Mouse (Mus musculus): ENCODE data around the gene Gucy2c. TPM values are rescaled to one million over a fixed set of nuclear protein-coding genes. Genes with fewer than 3 reads are reported as not detected.

Gene Gucy2c
- total and polyA plus RNA-seq, 2 experiments from 2014 or later: 0.55 to 1.1 TPM

DNA sequence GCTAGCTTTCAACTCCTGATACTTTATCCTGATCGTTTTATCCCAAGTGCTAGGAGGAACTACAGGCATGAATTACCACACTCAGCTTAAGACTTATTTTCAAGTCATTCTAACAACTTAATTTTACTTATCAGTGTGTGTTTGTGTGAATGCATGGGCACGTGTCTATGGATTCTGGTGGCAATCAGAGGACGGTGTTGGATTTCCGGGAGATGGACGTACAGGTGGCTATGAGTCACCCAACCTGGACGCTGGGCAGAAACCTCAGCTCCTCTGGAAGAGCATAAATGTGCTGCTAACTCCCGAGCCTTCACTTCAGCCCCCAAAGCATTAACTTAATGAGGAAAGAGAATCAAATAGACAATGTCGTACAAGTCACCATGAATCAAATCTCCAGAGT is 43.4 kb upstream of the Gucy2c start:
- Histone ChIP-seq H3K9ac (replicated peaks; ENCODE audit: low read length, poor library complexity, severe bottlenecking) (no peak overlapping the region), H3K4me3 (ENCODE audit: low read depth, low read length) (no peak overlapping the region), H3K27me3 (ENCODE audit: insufficient read depth, low read length) (no peaks in the 10 kb centered on the region), H3K27ac (ENCODE audit: low read depth, low read length) (no peak overlapping the region), H3K9me3 (ENCODE audit: low read length) (no peaks in the 10 kb centered on the region), H3K4me1 (ENCODE audit: insufficient read depth, low read length) (peaks cover 4% of the 10 kb centered on the region; the same call in 1 of the 2 replicates), H3K4me2 (ENCODE audit: low read depth, low read length, poor library complexity, severe bottlenecking) (no peak overlapping the region), H3K36me3 (ENCODE audit: insufficient read depth, low read length) (peaks cover 41% of the 10 kb centered on the region)
- no peak for TF ChIP-seq CTCF (IDR thresholded peaks at IDR 0.05)
- ATAC-seq (ENCODE audit: low FRiP score): no peak
- WGBS: 95% methylated on average over 8 of the region's 8 CpGs
- DNase-seq (ENCODE audit: low spot score): no peak

- DNase-seq (ENCODE audit: low spot score) (no peak), ATAC-seq (ENCODE audit: low FRiP score) (no peak)
- no peak overlapping the region for H3K4me3 ChIP-seq (ENCODE audit: low read depth, low read length)
- H3K4me1 ChIP-seq (ENCODE audit: insufficient read depth, low read length): no peaks in the 10 kb centered on the region
- H3K27me3 ChIP-seq (ENCODE audit: insufficient read depth, low read length): no peaks in the 10 kb centered on the region
- no peak for TF ChIP-seq CTCF (IDR thresholded peaks at IDR 0.05)
- H3K4me2 ChIP-seq (ENCODE audit: low read depth, low read length, poor library complexity, severe bottlenecking): no peak overlapping the region
- H3K36me3 ChIP-seq (ENCODE audit: insufficient read depth, low read length): peaks cover 64% of the 10 kb centered on the region
- 94% methylated on average over 18 of the region's 18 CpGs for WGBS
- no peak overlapping the region for H3K27ac ChIP-seq (ENCODE audit: low read depth, low read length)
- H3K9ac ChIP-seq (replicated peaks; ENCODE audit: low read length, poor library complexity, severe bottlenecking): no peak overlapping the region
- H3K9me3 ChIP-seq (ENCODE audit: low read length): no peaks in the 10 kb centered on the region
These were observed 39.5 kb upstream of the Gucy2c start for GRCm38 (mm10) chr6:136821086-136821485.

- no peak overlapping the region for H3K27ac ChIP-seq (ENCODE audit: low read depth, low read length)
- H3K36me3 ChIP-seq (ENCODE audit: insufficient read depth, low read length): peaks cover 68% of the 10 kb centered on the region
- H3K4me1 ChIP-seq (ENCODE audit: insufficient read depth, low read length): no peaks in the 10 kb centered on the region
- no peak for ATAC-seq (ENCODE audit: low FRiP score)
- TF ChIP-seq CTCF (IDR thresholded peaks at IDR 0.05): no peak
- no peak overlapping the region for H3K9ac ChIP-seq (replicated peaks; ENCODE audit: low read length, poor library complexity, severe bottlenecking)
- H3K9me3 ChIP-seq (ENCODE audit: low read length): no peaks in the 10 kb centered on the region
- H3K4me3 ChIP-seq (ENCODE audit: low read depth, low read length): no peak overlapping the region
- no peaks in the 10 kb centered on the region for H3K27me3 ChIP-seq (ENCODE audit: insufficient read depth, low read length)
- WGBS: 96% methylated on average over 21 of the region's 21 CpGs
- DNase-seq (ENCODE audit: low spot score): no peak
- H3K4me2 ChIP-seq (ENCODE audit: low read depth, low read length, poor library complexity, severe bottlenecking): no peak overlapping the region
These were observed 38.8 kb upstream of the Gucy2c start for GRCm38 (mm10) chr6:136820381-136820780.

- ATAC-seq (ENCODE audit: low FRiP score) (no peak), DNase-seq (ENCODE audit: low spot score) (no peak)
- Histone ChIP-seq H3K4me1 (ENCODE audit: insufficient read depth, low read length) (no peaks in the 10 kb centered on the region), H3K9me3 (ENCODE audit: low read length) (no peaks in the 10 kb centered on the region), H3K9ac (replicated peaks; ENCODE audit: low read length, poor library complexity, severe bottlenecking) (no peak overlapping the region), H3K4me3 (ENCODE audit: low read depth, low read length) (no peak overlapping the region), H3K4me2 (ENCODE audit: low read depth, low read length, poor library complexity, severe bottlenecking) (no peak overlapping the region), H3K27me3 (ENCODE audit: insufficient read depth, low read length) (no peaks in the 10 kb centered on the region), H3K36me3 (ENCODE audit: insufficient read depth, low read length) (peaks cover 76% of the 10 kb centered on the region), H3K27ac (ENCODE audit: low read depth, low read length) (no peak overlapping the region)
- 97% methylated on average over 3 of the region's 3 CpGs for WGBS
- no peak for TF ChIP-seq CTCF (IDR thresholded peaks at IDR 0.05)
These were observed 36.0 kb upstream of the Gucy2c start for GRCm38 (mm10) chr6:136817549-136817948.

- no peak overlapping the region for H3K4me2 ChIP-seq (ENCODE audit: low read depth, low read length, poor library complexity, severe bottlenecking)
- no peak overlapping the region for H3K4me3 ChIP-seq (ENCODE audit: low read depth, low read length)
- no peak for TF ChIP-seq CTCF (IDR thresholded peaks at IDR 0.05)
- H3K27ac ChIP-seq (ENCODE audit: low read depth, low read length): no peak overlapping the region
- peaks cover 76% of the 10 kb centered on the region for H3K36me3 ChIP-seq (ENCODE audit: insufficient read depth, low read length)
- WGBS: 94% methylated on average over 21 of the region's 21 CpGs
- no peak overlapping the region for H3K9ac ChIP-seq (replicated peaks; ENCODE audit: low read length, poor library complexity, severe bottlenecking)
- no peaks in the 10 kb centered on the region for H3K4me1 ChIP-seq (ENCODE audit: insufficient read depth, low read length)
- no peak for ATAC-seq (ENCODE audit: low FRiP score)
- no peaks in the 10 kb centered on the region for H3K27me3 ChIP-seq (ENCODE audit: insufficient read depth, low read length)
- no peaks in the 10 kb centered on the region for H3K9me3 ChIP-seq (ENCODE audit: low read length)
- DNase-seq (ENCODE audit: low spot score): no peak
These were observed 35.3 kb upstream of the Gucy2c start for GRCm38 (mm10) chr6:136816826-136817225.

- WGBS: 94% methylated on average over 7 of the region's 7 CpGs
- H3K9ac ChIP-seq (replicated peaks; ENCODE audit: low read length, poor library complexity, severe bottlenecking): no peak overlapping the region
- H3K4me1 ChIP-seq (ENCODE audit: insufficient read depth, low read length): no peaks in the 10 kb centered on the region
- H3K27ac ChIP-seq (ENCODE audit: low read depth, low read length): no peak overlapping the region
- no peaks in the 10 kb centered on the region for H3K27me3 ChIP-seq (ENCODE audit: insufficient read depth, low read length)
- H3K4me2 ChIP-seq (ENCODE audit: low read depth, low read length, poor library complexity, severe bottlenecking): no peak overlapping the region
- H3K4me3 ChIP-seq (ENCODE audit: low read depth, low read length): no peak overlapping the region
- no peak for ATAC-seq (ENCODE audit: low FRiP score)
- H3K36me3 ChIP-seq (ENCODE audit: insufficient read depth, low read length): peaks cover 64% of the 10 kb centered on the region
- DNase-seq (ENCODE audit: low spot score): no peak
- no peaks in the 10 kb centered on the region for H3K9me3 ChIP-seq (ENCODE audit: low read length)
- no peak for TF ChIP-seq CTCF (IDR thresholded peaks at IDR 0.05)
These were observed 33.8 kb upstream of the Gucy2c start for GRCm38 (mm10) chr6:136815381-136815780.

All from midbrain, postnatal 0 days (tissue).